Mouse (Mus musculus) hindbrain, embryonic 14.5 days (tissue): ENCODE data around the gene Olfr194. TPM values are rescaled to one million over a fixed set of nuclear protein-coding genes. Genes with fewer than 3 reads are reported as not detected.
"Not testable (repeated sequence)": the region's sequence is repeated elsewhere in the genome, so short reads cannot be mapped to it uniquely, and the experiment has no call there.

Experiments used
- ATAC-seq: fragments of 200-750 bp; cut with Nextera tagmentation; 2 replicates; pipeline ENCODE4 v1.8.0; 2017; ENCODE audit warnings: moderate number of reproducible peaks, mild to moderate bottlenecking, moderate TSS enrichment, moderate library complexity; ENCODE audit not compliant: low FRiP score
- DNase-seq: peaks from one replicate; pipeline ENCODE4 v3.0.0-alpha.2; 2015; ENCODE audit warnings: low spot score
- H3K27ac ChIP-seq: fragments of 300-500 bp; sonication (generic); 2 replicates; pipeline ENCODE4 v1.5.1; 2014; ENCODE audit warnings: mild to moderate bottlenecking, moderate library complexity
- H3K27me3 ChIP-seq: fragments of 300-500 bp; sonication (generic); 2 replicates; pipeline ENCODE4 v1.6.1; 2014; ENCODE audit warnings: mild to moderate bottlenecking, low read length, mixed read lengths; ENCODE audit not compliant: control insufficient read depth, insufficient read depth
- H3K36me3 ChIP-seq: fragments of 300-500 bp; sonication (generic); replicated peaks from 2 replicates; pipeline ENCODE4 v1.6.1; 2014; ENCODE audit not compliant: control insufficient read depth, insufficient read depth
- H3K4me1 ChIP-seq: fragments of 300-500 bp; sonication (generic); replicated peaks from 2 replicates; pipeline ENCODE4 v1.6.1; 2014; ENCODE audit warnings: antibody characterized with exemption, low read length, mixed read lengths; ENCODE audit not compliant: control insufficient read depth, insufficient read depth
- H3K4me2 ChIP-seq: fragments of 300-500 bp; sonication (generic); replicated peaks from 2 replicates; pipeline ENCODE4 v1.6.1; 2014; ENCODE audit warnings: mild to moderate bottlenecking, moderate library complexity
- H3K4me3 ChIP-seq: fragments of 300-500 bp; sonication (generic); replicated peaks from 2 replicates; pipeline ENCODE4 v1.5.1; 2014; ENCODE audit warnings: mild to moderate bottlenecking, low read length
- H3K9ac ChIP-seq: fragments of 300-500 bp; sonication (generic); 2 replicates; pipeline ENCODE4 v1.6.1; 2014
- H3K9me3 ChIP-seq: fragments of 300-500 bp; sonication (generic); 2 replicates; pipeline ENCODE4 v1.6.1; 2016; ENCODE audit warnings: low read length; ENCODE audit not compliant: control insufficient read depth
- WGBS: fragments of 180-500 bp; shearing (Covaris S2); extraction: QIAGEN DNeasy Blood & Tissue Kit; methylation state at CpG from one replicate; pipeline ENCODE4 v1.1.7; 2014; 5-methylcytosine and 5-hydroxymethylcytosine counted together
- polyA plus RNA-seq: library from polyadenylated mRNA; unstranded; fragments of >200 nt; fragmentation: Nextera tagmentation; extraction: Ambion mirVana; gene quantifications from 2 replicates; pipeline ENCODE4 v1.2.1, GENCODE M21; 2014

Gene Olfr194
- not detected in 2 replicates for polyA plus RNA-seq

- Histone ChIP-seq H3K4me1 (no peaks in the 10 kb centered on the region), H3K27me3 (no peaks in the 10 kb centered on the region), H3K27ac (no peak within 1 kb of the TSS), H3K9me3 (no peaks in the 10 kb centered on the region), H3K4me3 (no peak within 1 kb of the TSS), H3K9ac (no peak within 1 kb of the TSS), H3K36me3 (no peaks in the 10 kb centered on the region), H3K4me2 (no peak within 1 kb of the TSS)
- no peak for ATAC-seq
- DNase-seq: no peak
Observed at GRCm38 (mm10) chr16:59120969-59121368, at the start of gene Olfr194. TSS of gene Olfr194 (minus strand) at chr16:59121069.

- Histone ChIP-seq H3K4me1 (no peaks in the 10 kb centered on the region), H3K9ac (no peak within 1 kb of the TSS), H3K4me2 (no peak within 1 kb of the TSS), H3K27me3 (no peaks in the 10 kb centered on the region), H3K4me3 (no peak within 1 kb of the TSS), H3K9me3 (no peaks in the 10 kb centered on the region), H3K36me3 (no peaks in the 10 kb centered on the region), H3K27ac (no peak within 1 kb of the TSS)
- 76% methylated on average over 3 of the region's 3 CpGs for WGBS
- no peak for DNase-seq
- no peak for ATAC-seq
Observed at GRCm38 (mm10) chr16:59170354-59170753, 49.5 kb upstream of the Olfr194 start, which contains the start of gene Olfr196. TSS of gene Olfr196 (minus strand) at chr16:59170454.

GRCm38 (mm10) chr16:59151996-59152395 lies 31.1 kb upstream of the Olfr194 start:
- Histone ChIP-seq H3K36me3 (no peaks in the 10 kb centered on the region), H3K4me2 (no peak overlapping the region), H3K9me3 (no peaks in the 10 kb centered on the region), H3K9ac (no peak overlapping the region), H3K27ac (no peak overlapping the region), H3K27me3 (no peaks in the 10 kb centered on the region), H3K4me1 (no peaks in the 10 kb centered on the region), H3K4me3 (no peak overlapping the region)
- 88% methylated on average over 2 of the region's 2 CpGs for WGBS
- DNase-seq (no peak), ATAC-seq (no peak)

GRCm38 (mm10) chr16:59146746-59147145 lies 25.9 kb upstream of the Olfr194 start, which contains the start of gene Olfr195:
TSS of gene Olfr195 (plus strand) at chr16:59147046.
- 94% methylated on average over 1 of the region's 1 CpGs for WGBS
- H3K36me3 ChIP-seq: no peaks in the 10 kb centered on the region
- no peaks in the 10 kb centered on the region for H3K9me3 ChIP-seq
- H3K4me1 ChIP-seq: no peaks in the 10 kb centered on the region
- no peaks in the 10 kb centered on the region for H3K27me3 ChIP-seq
- no peak within 1 kb of the TSS for H3K4me3 ChIP-seq
- no peak within 1 kb of the TSS for H3K9ac ChIP-seq
- no peak within 1 kb of the TSS for H3K27ac ChIP-seq
- ATAC-seq (no peak), DNase-seq (no peak)
- H3K4me2 ChIP-seq: no peak within 1 kb of the TSS

- DNase-seq: no peak
- no peak for ATAC-seq
- Histone ChIP-seq H3K27ac (no peak overlapping the region), H3K4me3 (no peak overlapping the region), H3K4me1 (no peaks in the 10 kb centered on the region), H3K4me2 (no peak overlapping the region), H3K9ac (no peak overlapping the region), H3K27me3 (no peaks in the 10 kb centered on the region), H3K36me3 (no peaks in the 10 kb centered on the region), H3K9me3 (no peaks in the 10 kb centered on the region)
Observed at GRCm38 (mm10) chr16:59141105-59141504, 20.2 kb upstream of the Olfr194 start.

- Histone ChIP-seq H3K9ac (no peak overlapping the region), H3K27me3 (no peaks in the 10 kb centered on the region), H3K4me3 (no peak overlapping the region), H3K36me3 (no peaks in the 10 kb centered on the region), H3K27ac (no peak overlapping the region), H3K4me1 (no peaks in the 10 kb centered on the region), H3K9me3 (no peaks in the 10 kb centered on the region), H3K4me2 (no peak overlapping the region)
- no peak for DNase-seq
- ATAC-seq: no peak
- 94% methylated on average over 1 of the region's 1 CpGs for WGBS
Observed at GRCm38 (mm10) chr16:59130740-59131139, 9.9 kb upstream of the Olfr194 start.

- H3K4me1 ChIP-seq: no peaks in the 10 kb centered on the region
Observed at GRCm38 (mm10) chr16:59111781-59112180, 9.1 kb downstream of the Olfr194 start, which contains the start of gene Olfr193. TSS of gene Olfr193 (minus strand) at chr16:59111881.

GRCm38 (mm10) chr16:59108522-59108921 lies 12.3 kb downstream of the Olfr194 start:
- H3K27ac ChIP-seq, H3K4me1 ChIP-seq, H3K9ac ChIP-seq, H3K4me3 ChIP-seq, H3K9me3 ChIP-seq, ATAC-seq, H3K36me3 ChIP-seq, H3K4me2 ChIP-seq, DNase-seq, H3K27me3 ChIP-seq: not testable (repeated sequence)
- WGBS: 71% methylated on average over 5 of the region's 5 CpGs

More at GRCm38 (mm10) chr16:59111781-59112180, 9.1 kb downstream of the Olfr194 start, which contains the start of gene Olfr193:
- Histone ChIP-seq H3K36me3 (no peaks in the 10 kb centered on the region), H3K27me3 (no peaks in the 10 kb centered on the region), H3K4me3 (no peak within 1 kb of the TSS), H3K9me3 (no peaks in the 10 kb centered on the region), H3K4me2 (no peak within 1 kb of the TSS), H3K27ac (no peak within 1 kb of the TSS), H3K9ac (no peak within 1 kb of the TSS)
- ATAC-seq (no peak), DNase-seq (no peak)
- 70% methylated on average over 1 of the region's 1 CpGs for WGBS

GRCm38 (mm10) chr16:59105312-59105711 lies 15.6 kb downstream of the Olfr194 start:
- H3K27ac ChIP-seq: no peak overlapping the region
- no peaks in the 10 kb centered on the region for H3K9me3 ChIP-seq
- 88% methylated on average over 2 of the region's 2 CpGs for WGBS
- no peak for ATAC-seq
- no peak overlapping the region for H3K9ac ChIP-seq
- no peaks in the 10 kb centered on the region for H3K36me3 ChIP-seq
- DNase-seq: no peak
- no peak overlapping the region for H3K4me2 ChIP-seq
- H3K4me1 ChIP-seq: no peaks in the 10 kb centered on the region
- no peak overlapping the region for H3K4me3 ChIP-seq
- H3K27me3 ChIP-seq: no peaks in the 10 kb centered on the region

- not testable (repeated sequence) for H3K9me3 ChIP-seq
Observed at GRCm38 (mm10) chr16:59089722-59090121, 31.1 kb downstream of the Olfr194 start, which contains the start of gene Olfr191. TSS of gene Olfr191 (minus strand) at chr16:59089822.

More at GRCm38 (mm10) chr16:59089722-59090121, 31.1 kb downstream of the Olfr194 start, which contains the start of gene Olfr191:
- not testable (repeated sequence) for H3K4me2 ChIP-seq, H3K36me3 ChIP-seq, H3K27ac ChIP-seq, H3K4me1 ChIP-seq, ATAC-seq, H3K4me3 ChIP-seq, H3K27me3 ChIP-seq, H3K9ac ChIP-seq, DNase-seq
- WGBS: 36% methylated on average over 1 of the region's 1 CpGs
